Mouse (Mus musculus): ENCODE data around the gene Rps27rt.
"Not testable (repeated sequence)": the region's sequence is repeated elsewhere in the genome, so short reads cannot be mapped to it uniquely, and the experiment has no call there.

Rps27rt gene

DNA sequence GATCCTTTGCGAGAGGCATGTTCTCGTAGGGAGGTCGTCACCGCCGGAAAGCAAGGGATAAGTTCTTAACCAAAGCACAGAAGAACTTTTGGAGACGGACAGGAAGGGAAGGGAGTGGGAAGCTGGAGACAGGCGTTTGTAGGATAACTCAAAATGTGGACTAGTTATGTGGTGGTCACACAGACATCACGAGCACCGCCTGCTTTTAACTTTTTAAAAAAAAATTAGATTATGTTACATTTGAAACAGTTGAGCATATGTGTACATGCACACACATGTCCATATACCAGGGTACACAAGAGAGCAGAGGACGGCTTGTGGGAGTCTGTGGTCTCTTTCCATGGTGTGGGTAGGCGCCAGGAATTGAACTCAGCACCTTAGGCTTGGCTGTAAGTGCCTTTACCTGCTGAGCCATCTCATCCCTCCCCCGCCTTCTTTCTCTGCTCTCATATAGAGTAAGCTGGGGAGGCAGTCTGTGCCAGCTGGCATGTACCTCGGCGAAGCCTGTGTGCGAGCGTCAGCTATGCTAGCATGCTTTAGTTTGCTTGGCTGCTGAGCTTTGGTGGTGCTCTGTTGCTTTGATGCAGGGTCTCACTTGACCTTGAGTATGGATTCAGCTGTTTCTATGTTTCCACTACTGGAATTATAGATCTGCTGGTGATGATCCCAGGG, at the start of gene Rps27rt:
TSS of gene Rps27rt (minus strand) at position 51 of the 672 bp plus-strand sequence.
- no peak for DNase-seq (ENCODE audit: low spot score in 2 of 2)

- not testable (repeated sequence) for DNase-seq (ENCODE audit: low spot score in 2 of 2)
These were observed 48.5 kb upstream of the Rps27rt start for GRCm38 (mm10) chr9:115031046-115031445.

DNA sequence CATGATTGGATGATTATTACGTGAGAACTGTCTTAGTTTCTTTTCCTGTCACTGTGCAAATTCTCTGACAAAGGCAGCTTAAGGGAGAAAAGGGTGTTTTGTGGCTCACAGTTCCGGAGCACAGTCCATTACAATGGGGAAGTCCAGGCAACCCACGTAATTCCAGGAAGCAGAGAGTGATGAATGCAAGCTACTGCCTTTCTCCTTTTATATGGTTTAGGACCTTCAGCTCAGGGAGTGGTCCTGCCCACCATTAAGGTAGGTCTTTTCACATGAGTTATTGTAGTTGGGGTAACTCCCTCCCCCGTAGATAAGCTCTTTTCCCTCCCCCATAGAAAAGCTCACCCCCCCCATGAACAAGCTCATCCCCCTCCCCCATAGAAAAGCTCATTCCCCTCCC, 48.0 kb upstream of the Rps27rt start:
- no peak for DNase-seq (ENCODE audit: low spot score in 2 of 2)

DNA sequence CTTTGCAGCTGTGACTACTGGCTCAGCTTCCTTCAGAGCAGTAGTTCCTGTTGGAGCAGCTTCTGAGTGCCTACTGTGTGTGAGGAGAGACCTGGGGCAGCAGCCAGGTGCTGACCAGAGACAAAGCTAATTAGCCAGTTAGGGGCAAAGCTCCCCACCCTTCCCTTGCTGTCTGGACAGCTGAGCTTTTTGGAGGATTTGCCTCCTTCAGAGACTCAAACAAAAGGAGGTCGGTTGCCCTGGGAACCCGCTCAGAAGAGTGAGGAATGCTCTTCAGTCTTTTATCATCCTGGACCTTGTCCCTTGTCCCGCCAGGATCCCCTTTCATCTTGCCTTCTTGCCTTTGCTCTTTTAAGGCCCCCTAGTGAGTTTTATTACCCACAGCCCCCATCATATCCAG, 46.8 kb upstream of the Rps27rt start:
- no peak for DNase-seq (ENCODE audit: low spot score in 2 of 2)

DNA sequence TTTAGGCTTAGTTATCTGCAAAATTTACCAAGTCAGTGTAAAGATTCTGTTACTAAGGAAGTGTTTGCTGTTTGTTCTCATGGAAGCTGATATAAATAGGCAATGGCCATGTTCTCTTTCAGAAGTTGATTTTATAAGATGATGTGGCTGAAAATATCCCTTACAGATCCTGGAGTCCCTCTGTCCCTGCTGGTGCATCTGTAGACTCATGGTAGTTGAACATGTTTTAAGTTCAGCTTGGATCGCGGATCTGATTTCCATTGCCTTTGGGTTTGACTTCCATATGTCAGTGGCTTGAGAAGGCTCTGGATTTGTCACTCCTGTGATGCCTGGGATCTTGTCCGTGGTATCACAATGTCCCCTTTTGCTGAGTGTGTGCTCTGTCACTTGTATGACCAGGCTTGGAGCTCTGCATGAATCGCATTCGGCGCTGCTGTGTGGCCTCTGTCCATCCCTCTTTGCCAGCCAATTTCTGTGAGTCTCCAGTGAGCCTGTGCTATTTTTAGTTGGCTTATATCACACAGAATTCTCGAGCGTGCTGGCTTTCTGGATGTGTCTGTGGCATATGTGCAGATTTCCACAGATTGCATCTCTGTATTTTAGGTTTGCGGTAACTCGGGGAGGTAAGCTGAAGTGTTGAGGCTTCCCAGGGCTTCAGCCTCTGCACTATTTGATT, 41.3 kb upstream of the Rps27rt start:
- DNase-seq (ENCODE audit: low spot score in 2 of 2), result no peak

DNA sequence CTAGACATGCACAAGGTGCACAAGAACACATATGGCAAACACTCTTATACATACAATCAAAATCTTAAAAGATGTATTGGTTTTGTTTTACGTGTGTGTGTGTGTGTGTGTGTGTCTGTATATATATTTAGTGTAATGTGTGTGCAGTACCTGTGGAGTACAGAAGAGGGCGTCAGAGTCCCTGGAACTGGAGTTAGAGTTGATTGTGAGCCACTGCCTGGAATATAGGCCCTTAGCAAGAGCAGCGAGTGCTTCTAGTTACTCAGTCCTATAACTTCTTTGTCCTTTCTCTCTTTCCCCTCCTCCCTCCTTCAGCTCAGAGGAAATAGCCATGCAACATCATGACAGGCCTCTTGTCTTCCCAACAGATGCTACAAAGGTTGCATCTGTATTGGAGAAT, 40.6 kb upstream of the Rps27rt start:
- no peak for DNase-seq (ENCODE audit: low spot score in 2 of 2)

DNA sequence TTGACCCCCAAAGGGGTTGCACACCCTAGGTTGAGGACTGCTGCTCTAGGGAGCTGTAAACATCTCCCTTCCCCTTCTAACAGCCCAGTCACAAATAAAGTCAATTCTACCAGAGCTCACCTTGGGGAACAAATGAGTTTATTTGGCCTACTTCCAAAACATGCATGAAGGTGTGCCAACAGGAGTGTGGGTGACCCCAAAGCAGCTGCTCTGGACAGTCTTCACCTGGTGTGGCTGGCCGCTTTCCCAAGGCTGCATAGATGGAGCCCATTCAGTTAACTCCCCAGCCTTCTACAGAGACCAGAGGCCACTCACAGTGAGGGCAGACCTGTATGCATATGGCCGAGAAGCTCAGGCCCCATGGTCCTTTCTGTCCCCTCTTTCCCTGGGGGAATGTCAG, 38.9 kb upstream of the Rps27rt start:
- DNase-seq (ENCODE audit: low spot score in 2 of 2), result no peak

GRCm38 (mm10) chr9:115020141-115020540, 37.6 kb upstream of the Rps27rt start:
- DNase-seq (ENCODE audit: low spot score in 2 of 2), result no peak

- no peak for DNase-seq (ENCODE audit: low spot score in 2 of 2)
These were observed 29.8 kb upstream of the Rps27rt start for GRCm38 (mm10) chr9:115012367-115012766.

- no peak for DNase-seq (ENCODE audit: low spot score in 2 of 2)
These were observed 25.7 kb upstream of the Rps27rt start for GRCm38 (mm10) chr9:115008194-115008593.

DNA sequence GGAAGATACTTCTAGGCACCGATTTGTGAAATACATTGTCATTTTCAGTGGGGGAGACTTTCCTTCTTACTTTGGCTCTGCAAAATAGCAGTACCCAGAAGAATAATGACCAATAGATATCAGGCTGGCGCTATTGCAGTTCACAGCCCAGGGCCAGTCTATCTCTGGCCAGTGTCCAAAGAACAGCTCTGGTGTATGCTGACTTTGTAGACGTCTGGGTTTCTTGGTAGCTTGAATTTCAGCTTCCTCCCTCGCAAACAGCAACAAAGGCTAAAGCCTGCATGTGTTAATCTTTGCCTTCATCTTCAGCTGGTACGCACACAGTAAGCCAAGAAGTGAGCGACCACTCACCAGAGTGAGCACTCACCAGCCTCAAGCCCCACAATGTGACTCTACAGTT, 25.2 kb upstream of the Rps27rt start:
- DNase-seq (ENCODE audit: low spot score in 2 of 2), result no peak

DNA sequence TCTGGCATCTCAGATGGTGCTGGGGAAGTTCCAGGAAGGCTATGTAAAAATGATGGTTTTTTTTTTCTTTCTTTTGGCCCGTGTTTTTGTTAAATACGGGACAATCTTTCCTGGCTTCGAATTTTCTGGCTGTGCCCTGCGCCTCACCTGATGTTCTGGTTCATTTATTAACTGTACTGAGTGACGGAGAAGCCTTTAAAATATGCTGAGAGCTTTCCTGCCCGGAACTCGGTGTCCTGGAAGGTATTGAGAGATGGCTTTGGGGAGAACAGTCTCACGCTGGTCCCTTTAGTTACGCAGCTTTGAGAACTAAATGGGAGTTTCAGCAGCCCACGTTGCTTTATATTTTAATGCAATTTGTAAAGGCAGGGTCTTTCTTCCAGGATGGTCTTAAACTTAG, 22.9 kb upstream of the Rps27rt start:
- no peak for DNase-seq (ENCODE audit: low spot score in 2 of 2)

- DNase-seq (ENCODE audit: low spot score in 2 of 2), result no peak
These were observed 17.2 kb upstream of the Rps27rt start for GRCm38 (mm10) chr9:114999771-115000146.

- DNase-seq (ENCODE audit: low spot score in 2 of 2), result no peak
These were observed 16.7 kb upstream of the Rps27rt start for GRCm38 (mm10) chr9:114999010-114999770.

GRCm38 (mm10) chr9:114996489-114996888, 13.9 kb upstream of the Rps27rt start:
- DNase-seq (ENCODE audit: low spot score in 2 of 2), result no peak

DNA sequence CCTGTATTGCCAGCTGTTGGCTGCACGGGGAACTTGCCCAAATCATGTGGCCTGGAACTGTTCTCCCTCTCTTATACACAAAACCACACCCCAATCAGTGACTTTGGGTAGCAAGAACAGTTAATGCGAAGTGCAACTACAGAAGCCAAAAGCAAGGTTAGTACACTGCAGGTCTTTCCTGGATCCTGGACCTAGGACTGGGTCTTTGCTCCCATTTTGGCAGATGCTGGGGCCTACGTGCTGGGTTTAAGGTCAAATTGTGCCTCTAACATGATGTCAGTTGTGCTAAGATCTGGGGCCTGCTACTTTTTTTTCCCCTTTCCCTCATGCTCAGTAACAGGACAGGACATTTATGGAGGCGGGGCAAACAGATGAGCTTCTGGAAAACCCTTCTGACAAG, 13.2 kb upstream of the Rps27rt start:
- DNase-seq (ENCODE audit: low spot score in 2 of 2), result no peak

DNA sequence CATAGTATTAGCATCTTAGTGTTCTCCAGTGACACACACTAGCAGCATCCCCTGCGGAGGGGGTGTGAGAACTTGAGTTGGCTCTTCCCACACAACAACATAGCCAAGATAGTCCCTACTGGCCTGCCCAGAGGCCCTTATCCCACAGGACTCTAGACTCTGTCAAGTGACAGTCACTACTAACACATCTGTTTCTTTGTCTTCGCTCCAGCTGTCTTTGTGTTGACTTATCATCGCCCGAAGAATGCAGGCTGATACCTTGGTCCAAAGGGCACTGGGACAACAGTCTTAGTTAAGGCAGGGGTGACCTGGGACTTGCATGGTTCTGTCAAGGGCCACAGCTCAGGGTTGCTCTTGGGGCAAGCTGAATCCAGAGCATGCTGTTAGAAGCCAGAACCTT, 12.7 kb upstream of the Rps27rt start:
- DNase-seq (ENCODE audit: low spot score in 2 of 2), result no peak

DNA sequence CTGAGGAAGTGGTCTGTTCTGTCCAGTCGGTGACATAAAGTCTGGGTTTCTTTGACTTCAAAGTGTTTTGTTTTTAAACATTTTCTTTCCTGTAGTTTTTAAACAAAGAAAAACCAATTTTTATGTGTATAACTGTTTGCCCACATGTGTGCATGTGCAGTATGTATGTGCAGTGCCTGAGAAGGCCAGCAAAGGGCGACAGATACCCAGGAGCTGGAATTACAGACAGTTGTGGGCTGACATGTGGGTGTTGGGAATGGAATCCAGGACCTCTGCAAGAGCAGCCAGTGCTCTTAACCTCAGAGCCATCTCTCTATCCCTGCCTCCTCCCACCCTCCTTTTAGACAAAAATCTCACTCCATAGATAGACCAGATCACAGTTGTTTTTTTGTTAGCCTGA, 10.0 kb upstream of the Rps27rt start:
- no peak for DNase-seq (ENCODE audit: low spot score in 2 of 2)

- DNase-seq (ENCODE audit: low spot score in 2 of 2), result no peak
These were observed 7.9 kb upstream of the Rps27rt start for GRCm38 (mm10) chr9:114990421-114990820.

GRCm38 (mm10) chr9:114988610-114989327, 6.2 kb upstream of the Rps27rt start:
- peak in 1 of 2 experiments; percentile 38 for DNase-seq (ENCODE audit: low spot score in 2 of 2)

GRCm38 (mm10) chr9:114988029-114988428, 5.5 kb upstream of the Rps27rt start:
- DNase-seq (ENCODE audit: low spot score in 2 of 2), result no peak

GRCm38 (mm10) chr9:114986361-114986760, 3.8 kb upstream of the Rps27rt start:
- DNase-seq (ENCODE audit: low spot score in 2 of 2), result no peak
